Mouse (Mus musculus) A20 (cell line): ENCODE measurements around the gene Scn2b.

Source experiments
- DNase-seq: peaks from one replicate; pipeline ENCODE4 v3.0.0-alpha.2; 2011; ENCODE audit warnings: low read depth, low spot score

Scn2b gene

GRCm38 (mm10) chr9:45117741-45118431, at the start of gene Scn2b:
Scn2b (plus strand) TSS chr9:45117782.
- DNase-seq: no peak

- no peak for DNase-seq
These were observed 45.8 kb upstream of the Scn2b start for GRCm38 (mm10) chr9:45071800-45072199.

GRCm38 (mm10) chr9:45077859-45078258, 39.7 kb upstream of the Scn2b start:
- peak; percentile 79 for DNase-seq

GRCm38 (mm10) chr9:45079011-45079410, 38.6 kb upstream of the Scn2b start, which contains the start of gene Jaml:
Jaml (plus strand) TSS chr9:45079183.
- DNase-seq: peak; percentile 81

- no peak for DNase-seq
These were observed 34.5 kb upstream of the Scn2b start for GRCm38 (mm10) chr9:45083132-45083531.

GRCm38 (mm10) chr9:45084556-45084955, 33.0 kb upstream of the Scn2b start:
- peak; percentile 44 for DNase-seq

GRCm38 (mm10) chr9:45085741-45086690, 31.6 kb upstream of the Scn2b start:
- DNase-seq: peak; percentile 64

GRCm38 (mm10) chr9:45088040-45088439, 29.5 kb upstream of the Scn2b start:
- DNase-seq: no peak

GRCm38 (mm10) chr9:45090811-45091210, 26.8 kb upstream of the Scn2b start:
- DNase-seq: peak; percentile 16

- DNase-seq: no peak
These were observed 24.9 kb upstream of the Scn2b start for GRCm38 (mm10) chr9:45092641-45093040.

GRCm38 (mm10) chr9:45095149-45095937, 22.2 kb upstream of the Scn2b start:
- DNase-seq: no peak

GRCm38 (mm10) chr9:45097877-45098276, 19.7 kb upstream of the Scn2b start:
- no peak for DNase-seq

- DNase-seq: no peak
These were observed 19.2 kb upstream of the Scn2b start for GRCm38 (mm10) chr9:45098426-45098825.

- DNase-seq: no peak
These were observed 15.1 kb upstream of the Scn2b start for GRCm38 (mm10) chr9:45102528-45102927.

GRCm38 (mm10) chr9:45103211-45103979, 14.2 kb upstream of the Scn2b start:
- no peak for DNase-seq

GRCm38 (mm10) chr9:45105596-45106374, 11.8 kb upstream of the Scn2b start:
- no peak for DNase-seq

GRCm38 (mm10) chr9:45115706-45116105, 1.9 kb upstream of the Scn2b start:
- DNase-seq: no peak

- no peak for DNase-seq
These were observed 763 bp upstream of the Scn2b start for GRCm38 (mm10) chr9:45116819-45117218.

GRCm38 (mm10) chr9:45118552-45118951, 970 bp downstream of the Scn2b start:
- DNase-seq: no peak

- peak; percentile 34 for DNase-seq
These were observed 1.9 kb downstream of the Scn2b start for GRCm38 (mm10) chr9:45119316-45119953.
